Mouse (Mus musculus) gastrocnemius, adult 18-20 months (tissue): ENCODE data around the gene Pan2. TPM values are rescaled to one million over a fixed set of nuclear protein-coding genes. Genes with fewer than 3 reads are reported as not detected.
A peak's percentile ranks its signal among the peaks of the same experiment; 100 is the strongest.
"Not testable (repeated sequence)": the region's sequence is repeated elsewhere in the genome, so short reads cannot be mapped to it uniquely, and the experiment has no call there.

Source experiments
- DNase-seq: peaks from one replicate; pipeline ENCODE4 v3.0.0; 2021; ENCODE audit warnings: low spot score
- total RNA-seq, 2 experiments: library from RNA; stranded (reverse); gene quantifications; 2 replicates each; pipeline ENCODE4 v1.2.3; 2021

Gene Pan2
- total RNA-seq, 2 experiments from 2014 or later: 3.3 to 3.7 TPM

GRCm38 (mm10) chr10:128332358-128333249 is 29.5 kb downstream of the Pan2 start:
- DNase-seq: not testable (repeated sequence)

DNA sequence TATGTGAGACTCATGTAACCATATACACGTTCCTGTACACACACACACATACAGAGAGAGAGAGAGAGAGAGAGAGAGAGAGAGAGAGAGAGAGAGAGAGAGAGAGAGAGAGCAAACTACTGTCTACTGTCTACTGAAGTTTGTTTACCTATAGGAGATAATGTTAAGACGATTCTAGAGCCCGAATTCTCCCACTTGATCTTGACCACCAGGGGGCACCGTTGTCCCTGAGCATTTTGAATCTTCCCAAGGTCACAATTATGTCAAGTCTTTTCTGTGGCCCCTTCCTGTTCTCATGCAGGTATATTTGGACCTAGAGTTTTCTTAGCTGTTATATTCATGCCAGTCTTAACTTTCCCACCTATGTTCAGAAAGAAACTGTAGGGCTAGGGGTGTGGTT is 32.4 kb downstream of the Pan2 start:
- peak; percentile 84 for DNase-seq

DNA sequence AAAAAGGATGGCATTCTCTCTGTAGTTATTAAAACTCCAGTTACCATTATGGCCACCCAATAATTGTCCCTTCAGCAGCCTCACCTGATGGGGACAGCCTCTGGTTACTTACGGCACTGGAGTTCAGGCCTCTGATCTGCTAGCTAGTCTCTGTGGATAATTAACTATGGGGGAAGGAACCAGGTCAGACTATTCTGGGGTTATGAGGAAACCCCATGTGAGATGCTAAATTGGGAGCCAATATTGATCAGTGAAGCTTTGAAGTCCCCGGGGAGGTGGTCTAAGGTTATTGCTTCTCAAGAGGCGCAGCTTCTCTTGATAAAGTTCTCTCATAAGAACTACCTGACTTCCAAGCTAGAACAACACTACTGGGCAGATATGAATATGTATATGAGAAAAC is 33.1 kb downstream of the Pan2 start:
- DNase-seq: no peak

DNA sequence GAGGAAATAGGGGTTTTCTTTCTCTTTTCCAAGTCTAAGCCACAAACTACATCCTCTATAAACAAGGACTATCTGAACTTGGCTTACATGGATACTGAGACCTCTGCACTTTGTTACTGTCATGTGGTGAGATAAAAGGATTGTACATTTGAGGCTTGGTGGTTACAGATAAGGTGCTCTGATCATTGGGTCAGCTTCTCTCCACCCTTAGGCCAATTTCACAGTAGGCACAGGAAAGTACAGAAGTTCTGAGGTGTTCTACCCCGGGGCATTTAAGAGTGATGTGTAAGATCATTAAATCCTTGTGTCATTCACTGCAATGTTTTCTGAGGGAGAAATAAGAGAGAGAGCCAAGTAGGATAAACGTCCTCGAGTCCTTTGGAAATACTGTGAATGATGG is 33.5 kb downstream of the Pan2 start:
- no peak for DNase-seq

DNA sequence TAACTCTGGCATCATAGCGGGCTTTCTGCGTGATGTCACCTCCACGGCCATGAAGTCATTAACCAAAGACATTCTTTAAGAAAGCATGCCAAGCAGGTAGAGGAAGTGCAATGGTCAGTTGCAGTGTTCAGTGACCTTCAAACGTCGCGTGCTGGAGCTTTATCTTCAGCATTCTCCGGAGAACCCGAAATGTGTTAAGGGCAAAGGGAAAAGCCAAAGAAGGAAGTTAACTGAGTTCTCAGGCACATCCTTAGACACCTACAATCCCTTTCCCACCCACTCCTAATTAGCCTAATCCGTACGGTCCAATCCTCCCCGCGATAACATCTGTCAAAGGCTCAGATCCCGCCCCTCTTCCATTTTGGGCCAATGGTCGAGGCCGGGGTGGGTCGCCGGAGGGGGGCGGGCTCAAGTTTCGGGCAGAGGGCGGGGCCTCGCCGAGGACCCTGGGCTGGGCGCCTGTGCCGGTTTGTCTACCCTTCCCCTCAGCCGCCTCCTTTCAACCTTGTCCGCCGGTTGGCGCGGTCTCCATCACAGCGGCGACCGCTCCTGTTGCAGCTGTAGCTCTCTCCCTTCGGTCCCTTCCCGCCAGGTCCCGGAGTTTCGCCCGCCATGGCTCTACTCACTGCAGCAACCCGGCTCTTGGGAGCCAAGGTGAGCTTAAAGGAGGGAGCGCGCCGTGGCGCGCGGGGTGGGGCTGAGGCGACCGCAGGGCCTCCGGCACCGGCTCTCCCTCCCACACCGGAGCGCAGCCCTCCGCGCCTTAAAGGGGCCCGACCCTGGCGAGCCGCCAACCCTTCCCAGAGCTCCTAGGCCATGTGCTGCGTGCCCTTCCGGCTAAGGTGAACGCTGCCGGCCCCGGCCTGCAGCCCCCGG is 34.4 kb downstream of the Pan2 start, which contains the start of gene Cs:
TSS of gene Cs (plus strand) at position 429 of the 876 bp plus-strand sequence.
- DNase-seq: peak; percentile 98

GRCm38 (mm10) chr10:128338415-128338814 is 35.3 kb downstream of the Pan2 start:
- no peak for DNase-seq

- peak; percentile 67 for DNase-seq
Observed at GRCm38 (mm10) chr10:128338948-128339347, 35.8 kb downstream of the Pan2 start.

GRCm38 (mm10) chr10:128340257-128340656 is 37.1 kb downstream of the Pan2 start:
- no peak for DNase-seq

- no peak for DNase-seq
Observed at GRCm38 (mm10) chr10:128343436-128343835, 40.3 kb downstream of the Pan2 start.

DNA sequence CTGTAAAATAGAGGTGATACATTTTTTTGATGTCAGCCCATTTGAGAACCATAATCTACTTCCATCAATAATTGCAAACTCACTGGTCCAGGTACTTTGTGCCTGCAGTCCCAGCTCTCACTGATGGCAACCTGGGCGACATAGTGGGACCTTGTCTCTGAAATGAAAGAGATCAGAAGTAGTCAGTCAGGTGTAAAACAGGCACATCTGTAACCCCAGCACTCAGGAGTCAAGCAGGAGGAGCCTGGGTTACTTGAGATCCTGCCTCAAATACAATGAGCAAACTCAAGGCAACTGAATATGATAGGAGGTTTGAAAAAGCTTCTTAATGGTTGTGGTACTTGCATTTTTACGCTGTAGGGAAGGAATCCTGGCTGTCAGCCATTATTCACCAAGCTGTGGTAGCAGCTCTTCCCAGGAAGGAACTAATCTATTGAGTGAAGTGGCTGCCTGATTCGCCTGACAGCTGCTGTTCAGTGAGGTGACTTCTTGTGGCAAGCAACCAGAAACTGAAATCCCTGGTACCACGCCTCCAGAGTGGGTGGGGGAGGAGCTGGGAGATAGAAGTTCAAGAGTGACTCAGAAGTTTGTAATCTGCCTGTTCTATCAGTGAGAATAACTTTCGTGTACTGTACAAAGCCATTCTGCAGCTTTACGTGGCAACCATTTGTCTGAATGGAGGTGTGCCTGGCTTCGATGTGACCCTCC is 41.6 kb downstream of the Pan2 start:
- peak; percentile 90 for DNase-seq

- DNase-seq: no peak
Observed at GRCm38 (mm10) chr10:128347541-128347940, 44.4 kb downstream of the Pan2 start.

GRCm38 (mm10) chr10:128358796-128359195 is 55.7 kb downstream of the Pan2 start:
- DNase-seq: peak; percentile 68

GRCm38 (mm10) chr10:128359226-128359625 is 56.1 kb downstream of the Pan2 start:
- no peak for DNase-seq

GRCm38 (mm10) chr10:128361836-128362235 is 58.7 kb downstream of the Pan2 start:
- no peak for DNase-seq

DNA sequence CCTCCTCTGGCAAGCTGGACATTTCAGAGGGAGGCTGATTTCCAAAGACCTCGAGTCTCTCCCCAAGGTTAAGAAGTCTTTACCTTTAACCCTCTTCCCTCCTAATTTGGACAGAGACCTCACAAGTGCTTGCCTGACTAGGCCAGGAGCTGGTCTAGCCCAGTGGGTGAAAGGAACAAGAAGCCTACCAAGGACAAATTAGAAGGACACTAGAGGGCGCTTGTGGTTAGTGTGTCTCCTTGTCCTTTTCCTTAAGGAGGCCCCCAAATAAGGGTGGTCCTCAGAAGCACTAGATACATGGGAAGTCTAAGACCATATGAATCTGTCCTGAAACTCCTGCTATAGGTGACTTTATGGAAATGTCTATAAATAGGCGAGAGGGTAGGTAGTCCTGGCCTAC is 59.4 kb downstream of the Pan2 start:
- DNase-seq: no peak

GRCm38 (mm10) chr10:128367899-128368401 is 64.8 kb downstream of the Pan2 start:
- no peak for DNase-seq

GRCm38 (mm10) chr10:128368402-128369217 is 65.5 kb downstream of the Pan2 start, which contains the start of gene Coq10a:
Gene Coq10a (minus strand): TSS chr10:128368997.
- peak; percentile 95 for DNase-seq

- DNase-seq: no peak
Observed at GRCm38 (mm10) chr10:128369218-128369543, 66.0 kb downstream of the Pan2 start.

GRCm38 (mm10) chr10:128369599-128369998 is 66.5 kb downstream of the Pan2 start:
- DNase-seq: no peak

- DNase-seq: no peak
Observed at GRCm38 (mm10) chr10:128370021-128370420, 66.9 kb downstream of the Pan2 start.

DNA sequence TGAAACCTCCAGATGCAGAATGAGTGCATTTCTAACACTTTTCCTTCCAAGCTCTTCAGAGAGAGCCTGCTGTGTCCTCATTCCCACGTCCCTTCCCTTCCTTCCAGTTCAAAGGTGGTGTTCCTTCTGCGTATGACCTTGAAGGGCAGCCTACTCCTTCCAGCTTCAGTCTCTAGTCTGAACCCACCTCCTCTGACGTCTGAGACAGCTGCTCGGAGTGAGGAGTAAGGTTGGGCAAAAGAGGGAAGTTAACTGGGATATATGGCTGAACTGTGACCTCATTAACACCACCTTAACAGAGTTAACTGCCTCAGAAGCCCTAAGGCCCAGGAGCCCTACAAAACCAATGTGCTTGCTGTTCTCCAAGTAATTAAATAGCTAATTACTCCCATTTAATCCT is 67.5 kb downstream of the Pan2 start:
- no peak for DNase-seq
